Mouse (Mus musculus): Measurements from ENCODE around the gene Cradd. TPM values are rescaled to one million over a fixed set of nuclear protein-coding genes. Genes with fewer than 3 reads are reported as not detected.

The Cradd gene
- polyA plus RNA-seq, 1 experiment from 2014 or later = 13.6 TPM

- Histone ChIP-seq H3K9ac (replicated peaks; ENCODE audit: low read depth, low read length) (no peak overlapping the region), H3K4me2 (ENCODE audit: low read depth, low read length) (no peak overlapping the region), H3K27me3 (ENCODE audit: control insufficient read depth, insufficient read depth, low read length) (no peaks in the 10 kb centered on the region), H3K4me3 (ENCODE audit: low read depth, low read length) (no peak overlapping the region), H3K27ac (ENCODE audit: low read depth, low read length) (no peak overlapping the region), H3K4me1 (ENCODE audit: control insufficient read depth, insufficient read depth, low read length) (0 out of 2 replicates have a peak, but pooled peaks cover 2% of the 10 kb centered on the region), H3K9me3 (ENCODE audit: control insufficient read depth, low read length) (no peaks in the 10 kb centered on the region), H3K36me3 (ENCODE audit: control insufficient read depth, insufficient read depth, low read length) (no peaks in the 10 kb centered on the region)
- WGBS = 51% methylated on average over 12 of the region's 12 CpGs
- ATAC-seq (ENCODE audit: low read depth) = no peak
Measured at GRCm38 (mm10) chr10:95302211-95303163, 21.4 kb downstream of the Cradd start.

GRCm38 (mm10) chr10:95300178-95300793 is 23.6 kb downstream of the Cradd start:
- Histone ChIP-seq H3K4me1 (ENCODE audit: control insufficient read depth, insufficient read depth, low read length) (0 out of 2 replicates have a peak, but pooled peaks cover 2% of the 10 kb centered on the region), H3K36me3 (ENCODE audit: control insufficient read depth, insufficient read depth, low read length) (no peaks in the 10 kb centered on the region), H3K27ac (ENCODE audit: low read depth, low read length) (no peak overlapping the region), H3K9ac (replicated peaks; ENCODE audit: low read depth, low read length) (no peak overlapping the region), H3K9me3 (ENCODE audit: control insufficient read depth, low read length) (no peaks in the 10 kb centered on the region), H3K4me2 (ENCODE audit: low read depth, low read length) (no peak overlapping the region), H3K4me3 (ENCODE audit: low read depth, low read length) (no peak overlapping the region), H3K27me3 (ENCODE audit: control insufficient read depth, insufficient read depth, low read length) (no peaks in the 10 kb centered on the region)
- WGBS = 90% methylated on average over 8 of the region's 8 CpGs
- no peak for ATAC-seq (ENCODE audit: low read depth)

DNA sequence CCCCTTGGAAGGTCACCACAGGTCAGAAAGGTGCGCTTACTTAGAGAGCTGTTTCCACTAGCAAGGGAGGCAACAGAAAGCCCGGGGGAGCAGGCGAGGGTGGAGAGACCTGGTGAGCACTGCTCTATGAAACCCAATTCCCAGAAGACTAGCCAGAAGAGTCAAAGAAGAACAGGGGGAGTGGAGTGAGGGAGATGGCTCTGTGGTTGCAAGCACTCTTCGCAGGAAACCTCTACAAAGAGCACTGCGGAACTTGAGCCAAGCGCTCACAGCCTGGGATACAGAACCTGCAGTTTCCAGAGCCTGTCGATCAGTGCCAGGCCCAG is 24.2 kb downstream of the Cradd start:
- ATAC-seq (ENCODE audit: low read depth) = no peak
- Histone ChIP-seq H3K27ac (ENCODE audit: low read depth, low read length) (no peak overlapping the region), H3K4me2 (ENCODE audit: low read depth, low read length) (no peak overlapping the region), H3K27me3 (ENCODE audit: control insufficient read depth, insufficient read depth, low read length) (no peaks in the 10 kb centered on the region), H3K4me1 (ENCODE audit: control insufficient read depth, insufficient read depth, low read length) (0 out of 2 replicates have a peak, but pooled peaks cover 2% of the 10 kb centered on the region), H3K36me3 (ENCODE audit: control insufficient read depth, insufficient read depth, low read length) (no peaks in the 10 kb centered on the region), H3K4me3 (ENCODE audit: low read depth, low read length) (no peak overlapping the region), H3K9me3 (ENCODE audit: control insufficient read depth, low read length) (no peaks in the 10 kb centered on the region), H3K9ac (replicated peaks; ENCODE audit: low read depth, low read length) (no peak overlapping the region)
- 90% methylated on average over 7 of the region's 7 CpGs for WGBS

DNA sequence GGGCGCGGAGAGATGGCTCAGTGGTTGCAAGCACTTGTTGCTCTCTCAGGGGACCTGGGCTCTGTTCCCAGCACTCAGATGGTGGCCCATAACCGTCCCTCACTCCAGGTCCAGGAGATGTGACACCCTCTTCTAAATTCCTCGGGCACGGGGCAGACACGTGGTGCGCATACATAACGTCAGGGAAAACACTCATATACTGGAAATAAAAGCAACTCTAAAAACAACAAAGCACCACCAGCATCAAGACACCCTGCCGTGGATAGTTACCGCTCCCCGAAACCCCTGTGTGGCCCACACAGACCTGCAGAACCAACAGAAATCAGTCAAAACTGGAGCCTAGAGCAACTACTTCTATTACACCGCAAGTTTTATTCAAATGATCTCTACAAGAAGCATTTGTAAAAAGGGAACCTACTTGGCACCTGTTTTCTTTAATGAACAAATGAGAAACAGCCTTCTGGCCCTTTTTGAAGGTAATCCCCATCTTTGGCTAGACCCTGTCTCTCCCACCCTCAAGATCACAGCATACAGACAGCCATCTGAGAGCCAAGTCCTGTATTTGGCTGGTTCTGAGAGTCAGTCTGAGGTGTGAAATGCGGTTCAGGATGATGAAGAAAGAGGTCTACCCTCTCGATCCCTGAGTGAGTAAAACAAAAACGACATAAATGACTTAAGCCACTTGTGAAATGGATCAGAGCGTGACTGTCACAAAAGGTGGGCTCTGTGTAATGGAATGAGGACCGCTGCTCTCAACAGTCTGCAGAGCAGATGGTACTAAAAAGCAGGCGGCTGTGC is 24.7 kb downstream of the Cradd start:
- 84% methylated on average over 18 of the region's 18 CpGs for WGBS
- H3K9ac ChIP-seq (replicated peaks; ENCODE audit: low read depth, low read length) = no peak overlapping the region
- H3K36me3 ChIP-seq (ENCODE audit: control insufficient read depth, insufficient read depth, low read length) = no peaks in the 10 kb centered on the region
- 0 out of 2 replicates have a peak, but pooled peaks cover 2% of the 10 kb centered on the region for H3K4me1 ChIP-seq (ENCODE audit: control insufficient read depth, insufficient read depth, low read length)
- H3K9me3 ChIP-seq (ENCODE audit: control insufficient read depth, low read length) = no peaks in the 10 kb centered on the region
- H3K27me3 ChIP-seq (ENCODE audit: control insufficient read depth, insufficient read depth, low read length) = no peaks in the 10 kb centered on the region
- no peak overlapping the region for H3K4me2 ChIP-seq (ENCODE audit: low read depth, low read length)
- no peak for ATAC-seq (ENCODE audit: low read depth)
- H3K27ac ChIP-seq (ENCODE audit: low read depth, low read length) = no peak overlapping the region
- H3K4me3 ChIP-seq (ENCODE audit: low read depth, low read length) = no peak overlapping the region

GRCm38 (mm10) chr10:95298504-95298903 is 25.4 kb downstream of the Cradd start:
- ATAC-seq (ENCODE audit: low read depth) = no peak
- no peaks in the 10 kb centered on the region for H3K9me3 ChIP-seq (ENCODE audit: control insufficient read depth, low read length)
- no peak overlapping the region for H3K4me2 ChIP-seq (ENCODE audit: low read depth, low read length)
- no peak overlapping the region for H3K4me3 ChIP-seq (ENCODE audit: low read depth, low read length)
- H3K9ac ChIP-seq (replicated peaks; ENCODE audit: low read depth, low read length) = no peak overlapping the region
- H3K36me3 ChIP-seq (ENCODE audit: control insufficient read depth, insufficient read depth, low read length) = no peaks in the 10 kb centered on the region
- H3K4me1 ChIP-seq (ENCODE audit: control insufficient read depth, insufficient read depth, low read length) = 0 out of 2 replicates have a peak, but pooled peaks cover 2% of the 10 kb centered on the region
- no peaks in the 10 kb centered on the region for H3K27me3 ChIP-seq (ENCODE audit: control insufficient read depth, insufficient read depth, low read length)
- 84% methylated on average over 6 of the region's 6 CpGs for WGBS
- no peak overlapping the region for H3K27ac ChIP-seq (ENCODE audit: low read depth, low read length)

GRCm38 (mm10) chr10:95297690-95298104 is 26.2 kb downstream of the Cradd start:
- H3K4me3 ChIP-seq (ENCODE audit: low read depth, low read length) = no peak overlapping the region
- no peaks in the 10 kb centered on the region for H3K36me3 ChIP-seq (ENCODE audit: control insufficient read depth, insufficient read depth, low read length)
- no peak overlapping the region for H3K9ac ChIP-seq (replicated peaks; ENCODE audit: low read depth, low read length)
- 0 out of 2 replicates have a peak, but pooled peaks cover 2% of the 10 kb centered on the region for H3K4me1 ChIP-seq (ENCODE audit: control insufficient read depth, insufficient read depth, low read length)
- 60% methylated on average over 9 of the region's 9 CpGs for WGBS
- H3K27ac ChIP-seq (ENCODE audit: low read depth, low read length) = no peak overlapping the region
- ATAC-seq (ENCODE audit: low read depth) = peak; percentile 60; the same call in 1 of the 2 replicates
- no peaks in the 10 kb centered on the region for H3K9me3 ChIP-seq (ENCODE audit: control insufficient read depth, low read length)
- no peaks in the 10 kb centered on the region for H3K27me3 ChIP-seq (ENCODE audit: control insufficient read depth, insufficient read depth, low read length)
- no peak overlapping the region for H3K4me2 ChIP-seq (ENCODE audit: low read depth, low read length)

DNA sequence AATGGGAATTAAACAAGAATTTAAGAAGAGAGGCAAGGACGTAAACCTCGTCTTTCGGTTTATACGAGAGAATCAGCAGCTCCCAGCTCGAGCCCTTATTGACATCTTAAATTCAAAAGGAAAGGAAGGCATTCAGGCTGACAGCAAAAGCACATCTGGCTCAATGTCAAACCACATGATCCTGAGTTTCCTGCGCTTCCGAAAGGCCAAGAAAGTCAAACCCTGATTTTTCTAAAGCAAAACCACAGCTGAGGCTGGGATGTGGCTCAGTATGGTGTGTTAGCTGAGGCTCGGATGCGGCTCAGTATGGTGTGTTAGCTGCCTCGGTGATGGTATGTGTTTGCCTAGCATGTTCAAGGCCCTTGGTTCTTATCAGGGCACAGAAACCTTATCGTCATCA is 26.9 kb downstream of the Cradd start:
- Histone ChIP-seq H3K36me3 (ENCODE audit: control insufficient read depth, insufficient read depth, low read length) (no peaks in the 10 kb centered on the region), H3K4me2 (ENCODE audit: low read depth, low read length) (no peak overlapping the region), H3K4me3 (ENCODE audit: low read depth, low read length) (no peak overlapping the region), H3K9me3 (ENCODE audit: control insufficient read depth, low read length) (no peaks in the 10 kb centered on the region), H3K27ac (ENCODE audit: low read depth, low read length) (0 out of 2 replicates have a peak overlapping the region, but pooled peaks have one; percentile 28), H3K27me3 (ENCODE audit: control insufficient read depth, insufficient read depth, low read length) (no peaks in the 10 kb centered on the region), H3K9ac (replicated peaks; ENCODE audit: low read depth, low read length) (no peak overlapping the region), H3K4me1 (ENCODE audit: control insufficient read depth, insufficient read depth, low read length) (no peaks in the 10 kb centered on the region)
- no peak for ATAC-seq (ENCODE audit: low read depth)
- WGBS = 78% methylated on average over 11 of the region's 11 CpGs

DNA sequence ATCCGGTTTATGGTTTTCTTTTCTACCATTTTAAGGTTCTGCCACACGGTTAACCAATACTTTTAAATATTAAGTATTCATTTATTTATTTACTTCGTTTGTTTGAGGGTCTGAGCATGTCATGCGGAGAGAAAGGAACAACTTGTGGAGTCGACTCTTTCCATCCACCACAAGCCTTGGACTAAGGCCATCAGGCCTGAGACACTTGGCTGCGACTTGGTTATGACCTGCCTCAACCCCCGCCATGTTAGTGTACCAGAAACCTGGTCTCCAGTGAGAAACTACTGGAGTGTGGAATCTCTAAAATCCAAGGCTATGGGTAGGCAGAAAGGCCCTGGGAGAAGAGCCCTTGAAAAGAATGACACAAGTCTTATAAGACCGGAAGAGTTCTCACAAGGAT is 30.7 kb downstream of the Cradd start:
- no peaks in the 10 kb centered on the region for H3K4me1 ChIP-seq (ENCODE audit: control insufficient read depth, insufficient read depth, low read length)
- H3K9me3 ChIP-seq (ENCODE audit: control insufficient read depth, low read length) = no peaks in the 10 kb centered on the region
- 95% methylated on average over 8 of the region's 8 CpGs for WGBS
- H3K4me2 ChIP-seq (ENCODE audit: low read depth, low read length) = no peak overlapping the region
- no peak overlapping the region for H3K4me3 ChIP-seq (ENCODE audit: low read depth, low read length)
- H3K36me3 ChIP-seq (ENCODE audit: control insufficient read depth, insufficient read depth, low read length) = no peaks in the 10 kb centered on the region
- no peak overlapping the region for H3K27ac ChIP-seq (ENCODE audit: low read depth, low read length)
- no peaks in the 10 kb centered on the region for H3K27me3 ChIP-seq (ENCODE audit: control insufficient read depth, insufficient read depth, low read length)
- no peak overlapping the region for H3K9ac ChIP-seq (replicated peaks; ENCODE audit: low read depth, low read length)
- ATAC-seq (ENCODE audit: low read depth) = no peak
